Mouse (Mus musculus) spleen, adult 2 months (tissue): ENCODE measurements around the gene Acvr1.

Source experiments
- CTCF ChIP-seq: fragments of 200-500 bp; IDR thresholded peaks from 2 replicates; pipeline ENCODE4 v1.5.1; 2011; ENCODE audit warnings: mild to moderate bottlenecking, inconsistent platforms; ENCODE audit not compliant: insufficient read depth, insufficient read length, insufficient replicate concordance; ENCODE audit errors: extremely low read depth
- POLR2A ChIP-seq: fragments of 200-500 bp; IDR thresholded peaks from 2 replicates; pipeline ENCODE4 v1.6.1; 2011; ENCODE audit warnings: low read depth, low read length, inconsistent platforms

DNA sequence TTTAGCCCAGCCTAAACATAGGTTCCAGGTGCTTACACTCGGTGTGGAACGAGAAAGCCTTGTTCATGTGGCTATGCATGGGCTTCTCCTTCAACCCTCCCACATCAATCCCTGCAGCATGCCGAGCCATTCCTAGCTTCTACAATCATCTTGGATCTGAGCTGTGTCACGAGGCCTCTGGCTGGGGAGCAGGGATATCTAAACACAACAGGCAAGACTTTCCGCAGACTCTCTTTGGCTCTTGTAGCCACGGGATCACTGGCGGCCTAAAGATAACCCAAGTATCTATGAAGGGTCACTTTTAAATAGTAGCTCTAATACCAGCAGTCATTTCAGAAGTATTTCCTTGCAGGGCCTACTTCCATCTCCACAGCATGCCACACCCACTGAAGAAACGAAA, 78.6 kb downstream of the Acvr1 start:
- TF ChIP-seq POLR2A (no peak), CTCF (no peak)
